Mouse (Mus musculus) liver, adult 2 months (tissue): Measurements from ENCODE around the gene Zc3h12c.

Experiments used
- CTCF ChIP-seq: fragments of 200-500 bp; IDR thresholded peaks from 2 replicates; pipeline ENCODE4 v1.5.1; 2011; ENCODE audit warnings: low read depth, low read length, control low read depth
- POLR2A ChIP-seq: fragments of 200-500 bp; IDR thresholded peaks from 2 replicates; pipeline ENCODE4 v1.6.1; 2011; ENCODE audit warnings: low read length, control low read depth; ENCODE audit not compliant: insufficient read depth; ENCODE audit errors: extremely low read depth

DNA sequence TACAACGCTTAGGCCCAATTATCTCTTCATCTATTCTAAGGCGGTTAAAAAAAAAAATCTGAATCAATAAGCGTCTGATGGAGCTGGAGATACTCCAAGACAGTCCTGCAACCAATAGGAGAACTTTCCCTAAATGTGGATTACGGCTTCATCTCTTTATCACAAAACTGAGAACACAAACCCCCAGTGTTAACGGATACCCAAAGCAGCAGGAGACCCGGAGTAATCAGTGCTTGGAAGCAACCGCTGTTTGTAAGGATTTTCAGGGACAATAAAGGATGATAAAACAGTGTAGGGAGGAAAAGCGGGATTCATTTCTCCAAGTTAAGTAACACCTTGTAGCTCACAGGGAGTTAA, 888 bp downstream of the Zc3h12c start:
- TF ChIP-seq CTCF (no peak), POLR2A (no peak)
